Mouse (Mus musculus) hindbrain, embryonic 10.5 days (tissue): ENCODE results near the gene Golm1. TPM values are rescaled to one million over a fixed set of nuclear protein-coding genes. Genes with fewer than 3 reads are reported as not detected.

ENCODE experiments used
- DNase-seq: peaks from one replicate; pipeline ENCODE4 v3.0.0-alpha.2; 2017; ENCODE audit warnings: low spot score
- H3K27ac ChIP-seq: fragments of 300-500 bp; sonication (generic); 2 replicates; pipeline ENCODE4 v1.5.1; 2016; ENCODE audit warnings: mild to moderate bottlenecking, moderate library complexity
- H3K27me3 ChIP-seq: fragments of 300-500 bp; sonication (generic); 2 replicates; pipeline ENCODE4 v1.6.1; 2016; ENCODE audit warnings: mild to moderate bottlenecking; ENCODE audit not compliant: poor library complexity, insufficient read depth, severe bottlenecking
- H3K36me3 ChIP-seq: fragments of 300-500 bp; sonication (generic); 2 replicates; pipeline ENCODE4 v1.6.1; 2016; ENCODE audit warnings: mild to moderate bottlenecking, moderate library complexity
- H3K4me1 ChIP-seq: fragments of 300-500 bp; sonication (generic); replicated peaks from 2 replicates; pipeline ENCODE4 v1.6.1; 2016; ENCODE audit warnings: mild to moderate bottlenecking
- H3K4me3 ChIP-seq: fragments of 300-500 bp; sonication (generic); 2 replicates; pipeline ENCODE4 v1.5.1; 2016; ENCODE audit warnings: mild to moderate bottlenecking, moderate library complexity
- H3K9me3 ChIP-seq: fragments of 300-500 bp; sonication (generic); 2 replicates; pipeline ENCODE4 v1.6.1; 2016; ENCODE audit warnings: mild to moderate bottlenecking, moderate library complexity
- WGBS: fragments of 180-500 bp; shearing (Covaris S2); methylation state at CpG from one replicate; pipeline ENCODE4 v1.1.7; 2016; 5-methylcytosine and 5-hydroxymethylcytosine counted together
- polyA plus RNA-seq: library from polyadenylated mRNA; unstranded; fragments of >200 nt; fragmentation: Nextera tagmentation; extraction: Ambion mirVana; gene quantifications from 2 replicates; pipeline ENCODE4 v1.2.1, GENCODE M21; 2016

Gene Golm1
- polyA plus RNA-seq, 1 experiment from 2014 or later = 144 TPM

DNA sequence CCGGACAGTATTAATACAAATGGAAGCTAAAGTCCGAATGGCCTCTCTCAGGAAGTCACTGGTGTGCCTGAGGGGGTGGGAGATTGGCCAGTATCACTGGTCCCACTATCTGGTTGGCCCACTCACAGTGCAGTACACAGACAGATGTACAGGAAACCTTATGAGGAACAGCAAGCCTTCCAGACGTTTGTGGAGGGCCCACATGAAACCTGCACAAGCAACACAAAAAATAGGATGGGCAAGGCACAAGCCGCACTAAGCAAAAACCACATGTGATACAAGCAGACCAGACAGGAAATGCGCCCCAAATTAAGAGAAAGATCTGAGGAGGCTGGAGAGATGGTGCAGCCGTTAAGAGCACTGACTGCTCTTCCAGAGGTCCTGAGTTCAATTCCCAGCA is 3.4 kb downstream of the Golm1 start:
- 78% methylated on average over 6 of the region's 6 CpGs for WGBS
- Histone ChIP-seq H3K36me3 (peaks cover 42% of the 10 kb centered on the region), H3K9me3 (no peaks in the 10 kb centered on the region), H3K4me1 (peaks cover 55% of the 10 kb centered on the region), H3K4me3 (0 out of 2 replicates have a peak overlapping the region, but pooled peaks have one; percentile 13), H3K27me3 (no peaks in the 10 kb centered on the region), H3K27ac (peak overlapping the region; percentile 60)
- DNase-seq = no peak

DNA sequence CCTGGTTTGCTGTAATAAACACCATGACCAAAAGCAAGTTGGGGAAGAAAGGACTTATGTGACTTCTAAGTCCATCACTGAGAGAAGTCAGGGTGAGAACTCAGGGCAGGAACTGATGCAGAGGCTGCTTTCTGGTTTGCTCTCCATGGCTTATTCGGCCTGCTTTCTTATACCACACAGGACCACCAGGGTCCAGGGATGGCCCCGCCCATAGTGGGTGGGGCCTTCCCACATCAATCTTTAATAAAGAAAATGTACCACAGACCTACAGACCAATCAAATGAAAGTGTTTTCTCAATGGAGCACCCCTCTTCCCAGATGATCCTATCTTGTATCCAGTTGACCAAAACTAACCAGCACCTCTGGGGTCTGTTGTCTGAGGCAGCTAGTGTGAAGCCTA is 4.1 kb downstream of the Golm1 start:
- H3K27me3 ChIP-seq = no peaks in the 10 kb centered on the region
- no peak overlapping the region for H3K4me3 ChIP-seq
- WGBS = 63% methylated on average over 2 of the region's 2 CpGs
- no peaks in the 10 kb centered on the region for H3K9me3 ChIP-seq
- peaks cover 49% of the 10 kb centered on the region for H3K36me3 ChIP-seq
- H3K27ac ChIP-seq = peak overlapping the region; percentile 29; the same call in 1 of the 2 replicates
- no peak for DNase-seq
- peaks cover 55% of the 10 kb centered on the region for H3K4me1 ChIP-seq

DNA sequence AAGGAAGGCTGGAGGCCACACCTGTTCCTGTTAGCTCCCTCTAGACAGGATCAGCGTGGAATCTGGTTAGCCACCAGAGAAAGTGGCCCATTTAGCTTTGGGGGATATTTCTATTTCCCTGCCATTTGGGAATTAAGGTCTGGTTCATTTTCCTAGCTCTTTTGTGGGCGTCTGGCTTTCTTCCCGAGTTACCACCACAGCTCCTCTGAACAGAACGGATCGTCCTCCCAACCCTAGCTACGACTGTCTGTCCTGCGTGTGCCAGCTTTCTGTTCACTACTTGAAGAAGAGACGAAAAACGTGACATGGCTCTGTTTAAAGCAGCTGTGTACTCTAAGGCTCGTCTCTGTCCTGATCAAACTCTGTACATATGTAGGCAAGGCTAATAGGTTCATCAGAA is 5.7 kb downstream of the Golm1 start:
- Histone ChIP-seq H3K27me3 (no peaks in the 10 kb centered on the region), H3K4me3 (no peak overlapping the region), H3K4me1 (peaks cover 49% of the 10 kb centered on the region), H3K27ac (no peak overlapping the region), H3K36me3 (peaks cover 65% of the 10 kb centered on the region), H3K9me3 (no peaks in the 10 kb centered on the region)
- DNase-seq = no peak
- WGBS = 94% methylated on average over 10 of the region's 10 CpGs

DNA sequence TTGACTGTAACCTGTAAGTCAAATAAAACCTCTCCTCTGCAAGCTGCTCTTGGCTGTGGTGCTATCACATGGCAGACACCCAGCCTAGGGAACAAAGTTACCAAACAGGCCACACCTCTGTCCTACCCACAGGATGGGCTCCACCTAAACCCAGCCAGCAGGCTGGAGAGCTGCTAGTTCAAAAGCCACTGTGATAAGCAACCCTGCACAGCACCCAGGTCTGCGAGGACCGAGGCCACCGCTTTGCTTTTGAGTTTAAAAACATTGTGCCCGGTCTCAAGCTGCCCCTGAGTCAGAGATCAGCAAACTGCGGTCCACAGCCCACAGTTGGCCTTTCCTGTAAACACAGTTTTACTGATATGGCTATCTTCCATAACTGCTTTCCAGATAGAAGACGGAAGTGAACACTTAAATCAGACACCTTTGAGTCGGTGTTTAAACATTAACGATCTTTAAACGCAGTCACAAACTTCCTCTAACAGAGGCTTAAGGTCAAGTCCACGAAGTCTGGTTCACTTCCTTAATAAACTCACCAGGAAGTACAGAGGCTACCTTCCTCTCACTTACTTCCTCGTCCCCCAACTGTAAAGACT is 7.0 kb downstream of the Golm1 start:
- Histone ChIP-seq H3K27me3 (no peaks in the 10 kb centered on the region), H3K36me3 (peaks cover 78% of the 10 kb centered on the region), H3K9me3 (no peaks in the 10 kb centered on the region), H3K4me3 (no peak overlapping the region), H3K4me1 (peaks cover 42% of the 10 kb centered on the region), H3K27ac (peak overlapping the region; percentile 20; the same call in 1 of the 2 replicates)
- no peak for DNase-seq
- 88% methylated on average over 11 of the region's 11 CpGs for WGBS

DNA sequence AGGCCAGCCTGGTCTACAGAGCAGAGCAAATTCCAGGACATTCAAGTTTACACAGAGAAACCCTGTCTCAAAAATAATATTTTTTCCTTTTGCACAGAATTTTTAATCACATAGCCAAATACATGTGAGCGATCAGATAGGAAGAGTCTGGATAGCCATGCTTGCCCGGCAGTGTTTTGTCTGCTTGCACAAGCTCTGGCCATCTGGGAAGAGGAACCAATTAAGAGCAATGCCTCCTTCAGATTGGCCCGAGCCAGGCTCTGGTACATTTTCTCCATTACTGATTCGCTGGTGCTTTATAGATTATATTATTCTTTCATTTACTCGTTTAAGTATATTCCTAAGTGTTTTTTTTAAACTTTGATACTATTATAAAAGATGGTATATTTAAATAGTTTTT is 7.8 kb downstream of the Golm1 start:
- Histone ChIP-seq H3K9me3 (no peaks in the 10 kb centered on the region), H3K4me3 (no peak overlapping the region), H3K27ac (no peak overlapping the region), H3K4me1 (peaks cover 35% of the 10 kb centered on the region), H3K27me3 (no peaks in the 10 kb centered on the region), H3K36me3 (peaks cover 86% of the 10 kb centered on the region)
- 95% methylated on average over 5 of the region's 5 CpGs for WGBS
- DNase-seq = no peak

DNA sequence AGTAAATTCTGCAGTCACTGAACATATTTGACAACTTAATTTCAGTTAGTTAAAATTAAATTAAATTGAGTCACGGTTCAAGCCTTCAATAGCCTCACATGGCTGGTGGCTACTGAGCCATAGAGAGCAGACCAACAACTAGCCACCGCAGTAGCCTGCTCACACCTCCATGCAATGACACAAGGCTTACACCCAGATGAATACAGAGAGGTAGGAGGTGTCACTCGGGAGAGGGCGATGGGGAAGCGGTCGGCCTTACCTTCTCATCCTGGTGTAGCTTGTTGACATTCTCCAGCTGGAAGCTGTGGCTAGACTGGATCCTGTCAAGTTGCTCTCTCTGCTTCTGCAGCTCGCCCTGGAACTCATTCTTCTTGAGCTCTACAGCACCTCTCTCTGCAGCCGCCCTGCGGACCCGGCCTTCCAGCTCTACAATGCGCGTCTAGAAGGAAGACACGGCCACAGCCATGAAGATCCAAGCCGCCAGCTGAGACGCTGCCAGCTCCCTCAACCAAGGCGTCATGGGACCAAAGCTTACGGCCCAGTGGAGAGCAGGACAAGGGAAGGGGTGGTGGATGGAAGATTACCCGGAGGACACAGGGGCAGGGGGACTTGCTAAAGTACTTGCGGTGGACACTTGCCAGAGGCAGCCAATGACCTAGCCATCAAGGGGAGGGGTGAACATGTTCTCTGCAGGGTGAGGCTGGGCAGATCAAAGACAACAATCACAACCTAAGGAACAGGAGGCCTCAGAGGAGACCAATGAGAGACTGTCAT is 11.5 kb downstream of the Golm1 start:
- 94% methylated on average over 19 of the region's 19 CpGs for WGBS
- H3K27me3 ChIP-seq = no peaks in the 10 kb centered on the region
- no peak for DNase-seq
- H3K36me3 ChIP-seq = peaks cover 96% of the 10 kb centered on the region
- H3K9me3 ChIP-seq = peaks cover under 1% of the 10 kb centered on the region; the same call in 1 of the 2 replicates
- no peak overlapping the region for H3K27ac ChIP-seq
- H3K4me3 ChIP-seq = no peak overlapping the region
- H3K4me1 ChIP-seq = peaks cover 7% of the 10 kb centered on the region

DNA sequence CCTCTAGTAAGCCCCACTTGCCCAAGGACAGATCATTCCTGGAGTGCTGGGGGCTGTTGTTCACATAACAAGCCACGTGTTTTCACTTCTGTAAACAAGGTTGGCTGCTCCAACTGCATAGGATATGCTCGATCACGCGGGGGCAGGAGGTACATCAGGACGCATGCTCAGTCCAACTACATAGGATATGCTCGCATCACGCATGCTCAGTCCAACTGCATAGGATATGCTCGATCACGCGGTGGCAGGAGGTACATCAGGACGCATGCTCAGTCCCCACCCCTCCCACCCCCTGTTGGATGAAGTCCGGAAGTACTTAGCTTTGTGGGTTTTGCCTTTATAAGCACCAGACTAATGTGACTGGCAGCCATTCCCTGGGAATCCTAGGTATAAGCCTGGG is 13.6 kb downstream of the Golm1 start:
- no peak overlapping the region for H3K27ac ChIP-seq
- peaks cover 21% of the 10 kb centered on the region for H3K4me1 ChIP-seq
- WGBS = 94% methylated on average over 12 of the region's 12 CpGs
- no peaks in the 10 kb centered on the region for H3K27me3 ChIP-seq
- H3K9me3 ChIP-seq = peaks cover 13% of the 10 kb centered on the region
- peaks cover 95% of the 10 kb centered on the region for H3K36me3 ChIP-seq
- DNase-seq = no peak
- H3K4me3 ChIP-seq = no peak overlapping the region

DNA sequence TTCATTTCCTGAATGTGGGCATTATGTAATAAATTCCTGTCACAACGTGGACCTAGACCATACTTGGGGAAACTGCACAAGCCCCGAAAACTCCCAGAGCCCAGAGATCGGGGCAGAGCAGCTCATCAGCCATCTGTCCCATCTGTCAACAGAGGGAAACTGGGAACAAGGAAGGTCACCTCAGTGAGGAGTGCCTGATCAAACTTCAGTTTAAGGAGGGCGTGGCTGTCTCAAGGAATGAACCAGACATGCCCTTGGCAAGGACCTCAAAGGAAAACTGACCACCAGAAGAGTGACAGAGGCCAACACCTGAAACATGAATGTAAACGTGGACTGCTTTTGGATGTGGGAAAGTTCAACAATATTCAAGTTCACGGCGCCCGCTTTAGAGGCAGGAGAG is 14.2 kb downstream of the Golm1 start:
- H3K9me3 ChIP-seq = peaks cover 13% of the 10 kb centered on the region

DNA sequence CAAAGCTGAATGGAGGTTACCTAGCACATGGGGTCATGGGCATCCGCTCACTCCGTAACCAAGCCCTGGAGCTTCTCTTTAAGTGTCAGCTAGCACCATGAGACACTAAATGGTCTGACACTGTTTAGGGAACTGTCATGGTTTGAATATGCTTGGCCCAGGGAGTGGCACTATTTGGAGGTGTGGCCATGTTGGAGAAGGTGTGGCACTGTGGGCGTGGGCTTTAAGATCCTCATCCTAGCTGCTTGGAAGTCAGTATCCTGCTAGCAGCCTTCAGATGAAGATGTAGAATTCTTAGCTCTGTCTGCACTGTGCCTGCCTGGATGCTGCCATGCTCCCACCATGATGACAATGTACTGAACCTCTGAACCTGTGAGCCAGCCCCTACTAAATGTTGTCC is 15.2 kb downstream of the Golm1 start:
- WGBS = 96% methylated on average over 3 of the region's 3 CpGs
- no peak overlapping the region for H3K27ac ChIP-seq
- no peaks in the 10 kb centered on the region for H3K27me3 ChIP-seq
- DNase-seq = no peak
- H3K36me3 ChIP-seq = peaks cover 93% of the 10 kb centered on the region
- H3K4me1 ChIP-seq = peaks cover 37% of the 10 kb centered on the region
- H3K9me3 ChIP-seq = peaks cover 13% of the 10 kb centered on the region
- H3K4me3 ChIP-seq = no peak overlapping the region

More for the DNA sequence above, 14.2 kb downstream of the Golm1 start:
- Histone ChIP-seq H3K27ac (no peak overlapping the region), H3K36me3 (peaks cover 93% of the 10 kb centered on the region), H3K4me1 (peaks cover 27% of the 10 kb centered on the region), H3K27me3 (no peaks in the 10 kb centered on the region), H3K4me3 (no peak overlapping the region)
- no peak for DNase-seq
- 90% methylated on average over 8 of the region's 8 CpGs for WGBS

DNA sequence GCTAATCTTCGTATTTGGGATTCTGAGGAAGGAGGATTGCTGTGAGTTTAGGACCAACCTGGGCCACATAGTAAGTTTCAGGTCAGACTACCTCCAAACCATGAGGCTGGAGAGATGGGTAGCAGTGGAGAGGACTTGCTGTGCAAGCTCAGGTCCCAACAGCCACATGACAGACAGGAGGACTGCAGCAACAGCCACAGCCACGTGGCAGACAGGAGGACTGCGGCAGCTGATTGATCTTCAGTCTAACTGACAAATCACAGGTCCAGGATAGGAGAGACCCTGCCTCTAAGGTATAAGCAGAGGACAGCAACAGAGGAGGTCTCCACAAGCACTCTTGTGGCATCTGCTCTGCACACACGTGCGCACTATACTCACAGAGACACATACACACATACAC is 17.8 kb downstream of the Golm1 start:
- WGBS = 72% methylated on average over 5 of the region's 5 CpGs
- Histone ChIP-seq H3K27me3 (no peaks in the 10 kb centered on the region), H3K9me3 (peaks cover 13% of the 10 kb centered on the region), H3K36me3 (peaks cover 92% of the 10 kb centered on the region), H3K4me1 (peaks cover 63% of the 10 kb centered on the region), H3K4me3 (no peak overlapping the region), H3K27ac (peak overlapping the region; percentile 92)
- DNase-seq = no peak

DNA sequence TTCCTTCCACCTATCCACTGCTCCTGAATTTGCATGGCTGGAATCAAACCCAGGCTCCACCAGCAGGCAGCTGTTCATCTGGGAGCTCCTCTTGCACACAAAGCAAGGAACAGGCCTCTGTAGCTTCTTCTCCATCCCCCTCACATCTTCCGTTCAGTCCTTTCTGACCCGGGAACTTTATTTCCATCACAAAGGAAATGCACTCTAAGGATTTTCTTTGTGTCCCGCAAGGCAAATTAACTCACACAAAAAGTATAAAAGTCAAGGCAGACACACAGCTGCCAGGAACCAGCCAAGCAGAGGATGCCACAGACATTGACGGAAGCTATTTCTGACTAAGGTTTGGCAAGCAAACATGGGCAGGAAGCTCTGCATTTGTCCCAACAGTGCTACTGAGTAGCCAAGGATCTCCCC is 18.6 kb downstream of the Golm1 start:
- Histone ChIP-seq H3K4me3 (peak overlapping the region; percentile 14; the same call in 1 of the 2 replicates), H3K9me3 (peaks cover 13% of the 10 kb centered on the region), H3K4me1 (peaks cover 71% of the 10 kb centered on the region), H3K27me3 (no peaks in the 10 kb centered on the region), H3K36me3 (peaks cover 92% of the 10 kb centered on the region), H3K27ac (peak overlapping the region; percentile 92)
- 22% methylated on average over 4 of the region's 4 CpGs for WGBS
- peak; percentile 69 for DNase-seq

DNA sequence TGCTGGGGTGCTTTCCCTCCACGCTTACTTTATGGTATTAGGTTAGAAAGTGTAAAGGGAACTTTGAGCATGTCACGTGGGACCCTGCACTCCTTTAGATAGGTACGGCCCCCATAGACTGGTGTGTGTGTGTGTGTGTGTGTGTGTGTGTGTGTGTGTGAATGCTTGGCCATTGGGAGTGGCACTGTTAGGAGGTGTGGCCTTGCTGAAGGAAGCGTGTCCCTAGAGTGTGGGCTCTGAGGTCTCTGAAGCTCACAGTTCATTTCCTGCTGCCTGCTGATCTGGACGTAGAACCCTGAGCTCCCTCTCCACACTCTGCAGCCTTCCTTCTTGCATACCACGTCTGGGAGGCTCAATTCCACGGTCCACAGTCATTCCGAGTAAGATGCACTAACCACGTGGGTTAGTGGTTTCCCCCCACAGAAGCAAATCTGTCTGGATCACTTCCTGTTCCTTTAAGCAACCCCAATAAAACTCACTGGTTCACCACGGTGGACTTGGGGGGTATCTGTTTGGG is 19.2 kb downstream of the Golm1 start:
- no peak for DNase-seq
- Histone ChIP-seq H3K4me1 (peaks cover 76% of the 10 kb centered on the region), H3K27ac (peak overlapping the region; percentile 92), H3K9me3 (peaks cover 13% of the 10 kb centered on the region), H3K27me3 (no peaks in the 10 kb centered on the region), H3K36me3 (peaks cover 89% of the 10 kb centered on the region), H3K4me3 (peak overlapping the region; percentile 14; the same call in 1 of the 2 replicates)
- WGBS = 68% methylated on average over 10 of the region's 10 CpGs

DNA sequence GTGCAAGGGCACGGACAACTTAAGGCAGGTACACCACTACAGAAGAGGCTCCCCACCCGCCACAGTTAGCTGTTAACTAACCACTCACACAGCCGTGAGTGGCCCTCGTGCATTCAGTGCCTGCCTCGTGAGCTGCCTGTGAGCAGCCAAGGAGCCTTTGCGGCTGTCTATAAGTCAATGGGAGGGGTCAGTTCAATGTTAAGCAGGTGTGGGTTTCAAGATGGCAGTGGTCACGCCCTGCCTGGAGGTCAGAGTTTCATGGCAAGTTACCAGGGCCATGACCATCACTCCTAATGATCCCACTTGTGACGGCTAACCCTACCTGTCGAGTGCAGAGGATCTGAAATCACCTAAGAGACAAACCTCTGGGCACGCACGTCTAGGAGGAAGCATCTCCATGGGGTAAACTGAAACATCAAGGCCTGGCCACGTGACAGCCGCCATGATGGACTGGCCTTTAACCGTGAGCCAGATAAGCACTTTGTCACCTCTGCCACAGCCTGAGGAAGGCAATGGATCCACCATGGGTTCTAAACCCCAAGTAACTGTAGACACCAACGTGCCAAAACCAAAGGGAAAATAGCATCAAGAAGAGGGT is 19.8 kb downstream of the Golm1 start:
- peaks cover 13% of the 10 kb centered on the region for H3K9me3 ChIP-seq
- DNase-seq = no peak
- peaks cover 89% of the 10 kb centered on the region for H3K36me3 ChIP-seq
- H3K27me3 ChIP-seq = no peaks in the 10 kb centered on the region
- H3K4me3 ChIP-seq = no peak overlapping the region
- WGBS = 93% methylated on average over 15 of the region's 15 CpGs
- peak overlapping the region; percentile 92 for H3K27ac ChIP-seq
- H3K4me1 ChIP-seq = peaks cover 81% of the 10 kb centered on the region
